Mouse (Mus musculus): ENCODE measurements around the gene Dclk1. TPM values are rescaled to one million over a fixed set of nuclear protein-coding genes. Genes with fewer than 3 reads are reported as not detected.

Dclk1 gene
- polyA plus RNA-seq, 1 experiment from 2014 or later, result 47.6 TPM

DNA sequence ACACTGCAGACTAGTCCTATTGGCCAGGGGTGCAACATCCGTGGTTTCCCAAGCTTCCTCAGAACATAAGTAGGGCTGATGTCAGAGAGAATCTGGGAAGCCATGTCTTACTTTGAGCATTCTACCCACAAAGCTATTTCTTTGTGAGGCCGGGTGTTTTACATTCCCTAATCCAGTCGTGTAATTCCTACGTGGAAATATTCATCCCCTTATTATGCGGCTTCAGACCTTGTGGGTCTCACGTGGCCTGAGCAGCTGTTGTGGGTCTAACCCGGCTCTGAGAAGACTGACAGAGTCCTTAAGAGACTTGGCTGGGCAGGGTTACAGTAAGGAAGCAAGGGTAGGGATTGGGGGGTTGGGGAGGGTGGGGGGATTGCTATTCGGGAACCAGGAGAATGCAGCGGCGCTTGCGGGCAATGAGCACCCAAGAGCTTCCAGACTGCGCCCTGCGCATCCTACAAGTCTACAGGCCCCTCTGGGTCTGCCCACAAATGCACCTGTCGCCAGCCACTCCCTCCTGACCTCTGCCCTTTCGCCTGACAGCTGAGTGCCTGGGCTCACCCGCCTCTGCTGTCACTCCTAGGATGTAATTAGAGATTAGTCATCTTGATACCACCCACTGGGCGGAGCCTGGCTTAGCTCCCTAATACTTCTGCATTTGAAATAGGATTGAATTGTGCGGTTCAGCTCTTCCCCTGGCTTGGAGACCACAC lies 15.5 kb upstream of the Dclk1 start:
- no peak overlapping the region for H3K27ac ChIP-seq
- H3K4me3 ChIP-seq, result peak overlapping the region; percentile 29
- peaks cover 17% of the 10 kb centered on the region; the same call in 1 of the 2 replicates for H3K27me3 ChIP-seq (ENCODE audit: poor library complexity, severe bottlenecking)
- H3K4me1 ChIP-seq, result peaks cover 14% of the 10 kb centered on the region
- DNase-seq (ENCODE audit: extremely low spot score, low spot score), result peak; percentile 36
- 25% methylated on average over 18 of the region's 18 CpGs for WGBS
- no peaks in the 10 kb centered on the region for H3K36me3 ChIP-seq (replicated peaks)
- H3K9me3 ChIP-seq, result peaks cover 6% of the 10 kb centered on the region; the same call in 1 of the 2 replicates

DNA sequence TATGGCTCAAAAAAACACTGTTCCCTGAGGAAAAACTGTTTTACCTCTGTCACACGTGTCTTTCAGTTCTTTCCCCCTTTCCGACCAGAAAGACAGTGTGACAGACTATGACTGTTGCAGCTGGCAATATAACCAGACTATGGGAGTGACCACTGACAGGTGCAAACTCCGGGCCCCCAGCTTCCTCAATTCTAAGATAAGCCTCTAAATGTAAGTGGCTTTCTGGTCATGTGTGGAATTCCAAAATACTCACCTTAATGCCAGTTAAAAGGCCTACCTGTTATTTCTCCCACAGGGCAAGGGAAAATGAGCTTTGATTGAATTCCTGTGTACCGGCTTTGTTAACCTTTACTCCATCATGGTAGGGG lies 15.0 kb upstream of the Dclk1 start:
- Histone ChIP-seq H3K4me1 (peaks cover 14% of the 10 kb centered on the region), H3K9me3 (peaks cover 5% of the 10 kb centered on the region; the same call in 1 of the 2 replicates), H3K27ac (no peak overlapping the region), H3K4me3 (peak overlapping the region; percentile 29; the same call in 1 of the 2 replicates), H3K36me3 (replicated peaks) (no peaks in the 10 kb centered on the region), H3K27me3 (ENCODE audit: poor library complexity, severe bottlenecking) (peaks cover 17% of the 10 kb centered on the region; the same call in 1 of the 2 replicates)
- DNase-seq (ENCODE audit: extremely low spot score, low spot score), result no peak
- WGBS, result 16% methylated on average over 4 of the region's 4 CpGs

DNA sequence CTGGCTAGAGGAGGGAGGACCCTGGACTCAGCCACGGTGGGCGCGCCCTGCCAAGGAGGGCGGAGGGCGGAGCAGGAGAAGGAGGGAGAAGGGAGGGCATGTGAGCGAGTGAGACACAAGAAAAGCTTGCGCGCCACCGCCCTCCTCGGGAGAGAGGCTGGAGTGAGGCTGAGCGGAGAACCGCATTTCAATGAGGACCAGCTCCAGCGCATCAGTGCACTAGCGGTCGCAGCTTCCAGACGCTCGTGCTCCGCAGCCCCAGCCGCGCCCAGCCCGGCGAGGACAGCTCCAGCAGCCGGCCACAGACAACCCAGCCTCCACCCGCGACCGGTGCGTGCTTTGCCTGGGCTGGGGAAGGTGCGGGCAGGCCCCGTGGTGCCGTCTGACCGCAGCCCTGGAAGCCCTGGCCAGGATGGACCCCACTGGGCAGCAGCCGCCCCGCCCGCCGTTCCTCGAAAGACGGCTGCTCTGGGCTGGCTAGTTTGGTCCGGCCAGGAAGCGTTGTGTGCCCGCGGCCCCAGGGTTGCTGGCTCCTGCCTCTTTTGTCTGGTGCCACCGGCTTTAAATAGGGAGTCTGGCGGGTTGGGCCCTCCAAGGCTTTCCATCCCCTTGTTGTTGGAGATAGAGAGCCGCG lies 375 bp downstream of the Dclk1 start:
- Histone ChIP-seq H3K27ac (peak overlapping the region; percentile 94), H3K4me1 (peaks cover 27% of the 10 kb centered on the region), H3K4me3 (peak overlapping the region; percentile 77), H3K9me3 (no peaks in the 10 kb centered on the region), H3K36me3 (replicated peaks) (peaks cover 7% of the 10 kb centered on the region), H3K27me3 (ENCODE audit: poor library complexity, severe bottlenecking) (peaks cover 26% of the 10 kb centered on the region)
- DNase-seq (ENCODE audit: extremely low spot score, low spot score), result peak; percentile 82
- WGBS, result under 1% methylated on average over 42 of the region's 45 CpGs

DNA sequence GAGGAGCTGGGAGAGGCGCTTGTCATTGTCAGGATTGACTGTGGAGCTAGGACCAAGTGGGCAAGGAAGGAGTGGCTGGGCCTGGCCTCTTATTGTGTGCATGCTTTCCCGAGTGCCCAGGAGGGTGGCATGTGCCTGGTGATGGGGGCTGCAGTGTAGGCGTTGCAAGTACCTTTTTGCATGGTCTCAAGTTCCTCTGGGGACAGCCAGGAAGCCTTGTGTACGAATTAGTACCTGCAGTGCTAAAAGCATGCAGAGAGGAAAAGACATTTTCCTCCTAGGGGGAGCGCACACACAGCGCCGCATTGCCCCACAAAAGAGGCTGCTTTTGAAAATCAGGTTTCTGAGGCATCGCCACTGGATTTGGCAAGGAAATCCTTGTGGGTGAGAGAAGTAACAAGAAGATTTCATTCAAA lies 900 bp downstream of the Dclk1 start:
- Histone ChIP-seq H3K4me3 (peak overlapping the region; percentile 77), H3K27ac (peak overlapping the region; percentile 94), H3K9me3 (no peaks in the 10 kb centered on the region), H3K36me3 (replicated peaks) (peaks cover 12% of the 10 kb centered on the region), H3K27me3 (ENCODE audit: poor library complexity, severe bottlenecking) (peaks cover 26% of the 10 kb centered on the region), H3K4me1 (peaks cover 27% of the 10 kb centered on the region)
- WGBS, result 3% methylated on average over 8 of the region's 8 CpGs
- no peak for DNase-seq (ENCODE audit: extremely low spot score, low spot score)

DNA sequence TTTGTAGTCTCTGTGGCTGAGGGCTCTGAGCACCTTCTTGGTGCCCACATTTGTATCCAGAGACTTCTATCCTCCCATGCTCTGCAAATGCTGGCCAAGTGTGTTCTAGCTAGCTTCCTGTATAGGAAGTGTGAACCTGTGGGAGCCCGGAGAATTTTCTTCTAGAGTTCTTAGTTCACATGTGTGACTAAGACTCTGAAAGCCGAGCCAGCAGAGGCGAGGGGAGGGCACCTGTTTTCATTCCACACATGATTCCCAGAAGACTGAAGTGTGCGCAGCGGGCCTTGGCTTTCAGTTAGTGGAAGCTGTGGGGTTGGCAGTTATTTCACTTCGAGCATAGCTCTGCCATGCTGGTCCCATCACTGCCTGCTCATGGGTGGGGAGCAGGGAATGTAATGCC lies 1.9 kb downstream of the Dclk1 start:
- Histone ChIP-seq H3K9me3 (no peaks in the 10 kb centered on the region), H3K36me3 (replicated peaks) (peaks cover 22% of the 10 kb centered on the region), H3K27ac (no peak overlapping the region), H3K4me1 (peaks cover 27% of the 10 kb centered on the region), H3K4me3 (peak overlapping the region; percentile 77; the same call in 1 of the 2 replicates), H3K27me3 (ENCODE audit: poor library complexity, severe bottlenecking) (peaks cover 26% of the 10 kb centered on the region)
- DNase-seq (ENCODE audit: extremely low spot score, low spot score), result no peak
- 86% methylated on average over 6 of the region's 6 CpGs for WGBS

DNA sequence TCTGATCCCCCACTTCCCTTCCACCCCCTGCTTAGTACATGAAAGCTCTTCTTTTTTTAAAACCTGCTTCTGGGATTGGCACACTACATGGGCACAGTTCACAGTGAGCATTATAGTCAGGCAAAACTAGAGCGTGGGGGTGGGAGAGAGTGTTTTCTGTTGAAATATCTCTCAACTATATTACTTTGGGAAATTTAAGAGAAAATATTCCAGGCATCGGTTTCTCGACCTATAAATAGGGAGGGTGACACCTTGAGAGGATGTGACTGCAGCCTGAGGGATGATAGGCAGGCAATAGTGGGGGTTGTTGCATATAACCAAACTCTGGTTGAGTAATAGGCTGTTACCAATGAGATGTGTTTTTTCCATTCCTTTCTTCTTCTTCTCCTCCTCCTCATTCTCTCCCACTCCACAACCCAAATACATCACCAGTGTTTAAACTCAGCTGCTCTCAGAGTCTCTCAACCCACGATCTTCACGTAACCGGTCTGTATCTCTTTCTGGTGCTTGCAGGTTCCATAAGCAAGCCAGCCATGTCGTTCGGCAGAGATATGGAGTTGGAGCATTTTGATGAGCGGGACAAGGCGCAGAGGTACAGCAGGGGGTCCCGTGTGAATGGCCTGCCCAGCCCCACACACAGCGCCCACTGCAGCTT lies 4.6 kb downstream of the Dclk1 start:
- Histone ChIP-seq H3K36me3 (replicated peaks) (peaks cover 23% of the 10 kb centered on the region), H3K4me1 (peaks cover 25% of the 10 kb centered on the region), H3K9me3 (no peaks in the 10 kb centered on the region), H3K27ac (no peak overlapping the region), H3K27me3 (ENCODE audit: poor library complexity, severe bottlenecking) (peaks cover 23% of the 10 kb centered on the region), H3K4me3 (no peak overlapping the region)
- no peak for DNase-seq (ENCODE audit: extremely low spot score, low spot score)
- WGBS, result 90% methylated on average over 12 of the region's 12 CpGs

DNA sequence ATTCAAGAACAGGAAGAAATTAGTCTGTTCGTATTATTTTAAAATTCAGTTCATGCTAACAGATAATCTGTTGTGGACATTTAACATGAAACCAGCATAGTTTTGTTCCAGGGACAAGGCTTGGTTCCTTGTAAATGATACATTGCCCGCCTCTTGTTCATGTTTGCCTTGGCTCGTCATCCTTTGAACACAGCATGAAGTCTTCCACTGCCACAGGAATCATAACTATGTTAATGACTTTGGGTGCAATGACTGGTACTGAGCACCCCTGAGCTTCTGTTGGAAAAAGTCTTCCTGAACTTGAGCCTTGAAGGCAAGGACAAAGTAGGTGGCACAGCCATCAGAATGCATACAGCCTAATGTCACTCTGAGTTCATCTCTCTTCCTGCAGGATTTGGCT lies 5.9 kb downstream of the Dclk1 start:
- peaks cover 17% of the 10 kb centered on the region for H3K27me3 ChIP-seq (ENCODE audit: poor library complexity, severe bottlenecking)
- WGBS, result 84% methylated on average over 3 of the region's 3 CpGs
- no peak overlapping the region for H3K4me3 ChIP-seq
- peaks cover 12% of the 10 kb centered on the region for H3K4me1 ChIP-seq
- H3K36me3 ChIP-seq (replicated peaks), result peaks cover 24% of the 10 kb centered on the region
- H3K9me3 ChIP-seq, result no peaks in the 10 kb centered on the region
- DNase-seq (ENCODE audit: extremely low spot score, low spot score), result no peak
- H3K27ac ChIP-seq, result no peak overlapping the region

DNA sequence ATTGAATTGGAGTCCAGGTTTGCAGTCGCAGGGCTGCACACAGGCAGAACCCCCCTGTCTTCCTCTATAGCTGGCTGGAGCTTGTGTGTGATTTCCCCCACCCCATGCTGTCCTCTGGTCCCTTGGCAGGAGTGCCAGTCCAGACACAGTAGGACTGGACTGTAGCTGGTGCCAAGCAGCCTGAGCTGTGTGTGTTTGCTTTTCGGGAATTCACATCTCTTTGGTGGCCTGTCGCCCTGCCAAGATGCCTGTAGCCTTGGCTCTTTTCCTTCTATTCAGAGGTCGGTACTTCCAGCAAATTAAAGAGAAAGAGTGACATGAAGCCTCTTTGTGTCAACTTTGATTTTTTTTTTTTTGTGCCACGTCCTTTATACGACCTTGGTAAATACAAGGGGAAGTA lies 6.3 kb downstream of the Dclk1 start:
- H3K4me3 ChIP-seq, result no peak overlapping the region
- no peaks in the 10 kb centered on the region for H3K9me3 ChIP-seq
- peaks cover 28% of the 10 kb centered on the region for H3K36me3 ChIP-seq (replicated peaks)
- no peak for DNase-seq (ENCODE audit: extremely low spot score, low spot score)
- H3K27ac ChIP-seq, result no peak overlapping the region
- H3K4me1 ChIP-seq, result peaks cover 8% of the 10 kb centered on the region
- WGBS, result 89% methylated on average over 6 of the region's 6 CpGs
- H3K27me3 ChIP-seq (ENCODE audit: poor library complexity, severe bottlenecking), result peaks cover 13% of the 10 kb centered on the region

DNA sequence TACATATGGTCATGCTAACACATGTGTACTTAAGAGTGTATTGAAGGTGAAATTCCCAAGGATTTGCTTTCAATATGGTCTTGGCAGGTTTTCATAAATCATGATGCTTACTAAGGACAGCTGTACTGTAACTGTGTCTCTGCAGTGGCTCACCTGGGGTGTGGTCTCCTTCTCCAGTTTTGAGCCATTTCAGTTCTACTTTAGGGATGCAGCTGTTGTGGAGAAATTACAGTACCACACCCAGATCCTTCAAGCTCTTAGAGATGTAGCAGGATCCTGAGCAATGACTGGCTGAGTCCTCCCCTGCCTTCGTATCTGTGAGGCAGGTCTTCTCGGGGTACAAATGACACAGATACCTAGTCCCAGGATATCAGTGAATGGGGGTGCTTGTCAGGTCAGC lies 8.5 kb downstream of the Dclk1 start:
- peaks cover 30% of the 10 kb centered on the region for H3K36me3 ChIP-seq (replicated peaks)
- WGBS, result 83% methylated on average over 2 of the region's 2 CpGs

DNA sequence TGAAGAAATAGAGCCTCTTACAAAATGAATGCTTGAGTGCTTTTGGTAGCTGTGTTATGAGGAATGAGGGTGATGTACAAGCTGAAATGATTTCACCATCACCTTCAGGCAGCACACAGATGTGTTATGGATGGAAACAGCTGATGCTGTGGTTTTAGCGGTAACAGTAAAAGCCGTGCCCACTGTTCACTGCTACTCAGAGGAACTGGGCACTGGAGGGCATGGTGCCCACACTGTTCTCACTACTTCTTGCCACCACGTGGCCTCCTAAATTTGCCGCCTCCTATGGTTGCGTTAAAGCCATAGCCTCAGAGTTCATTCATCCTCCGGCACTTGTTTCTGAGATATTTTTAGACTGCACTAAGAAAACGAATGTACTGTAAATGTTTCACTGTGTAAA lies 18.0 kb downstream of the Dclk1 start:
- no peaks in the 10 kb centered on the region for H3K9me3 ChIP-seq
- H3K4me1 ChIP-seq, result no peaks in the 10 kb centered on the region
- peaks cover 12% of the 10 kb centered on the region for H3K36me3 ChIP-seq (replicated peaks)
- no peak overlapping the region for H3K27ac ChIP-seq
- no peak for DNase-seq (ENCODE audit: extremely low spot score, low spot score)
- no peaks in the 10 kb centered on the region for H3K27me3 ChIP-seq (ENCODE audit: poor library complexity, severe bottlenecking)
- H3K4me3 ChIP-seq, result no peak overlapping the region
- 91% methylated on average over 7 of the region's 7 CpGs for WGBS

More for the DNA sequence above, 8.5 kb downstream of the Dclk1 start:
- H3K27me3 ChIP-seq (ENCODE audit: poor library complexity, severe bottlenecking), result no peaks in the 10 kb centered on the region
- no peaks in the 10 kb centered on the region for H3K4me1 ChIP-seq
- H3K27ac ChIP-seq, result no peak overlapping the region
- DNase-seq (ENCODE audit: extremely low spot score, low spot score), result no peak
- no peaks in the 10 kb centered on the region for H3K9me3 ChIP-seq
- H3K4me3 ChIP-seq, result no peak overlapping the region

DNA sequence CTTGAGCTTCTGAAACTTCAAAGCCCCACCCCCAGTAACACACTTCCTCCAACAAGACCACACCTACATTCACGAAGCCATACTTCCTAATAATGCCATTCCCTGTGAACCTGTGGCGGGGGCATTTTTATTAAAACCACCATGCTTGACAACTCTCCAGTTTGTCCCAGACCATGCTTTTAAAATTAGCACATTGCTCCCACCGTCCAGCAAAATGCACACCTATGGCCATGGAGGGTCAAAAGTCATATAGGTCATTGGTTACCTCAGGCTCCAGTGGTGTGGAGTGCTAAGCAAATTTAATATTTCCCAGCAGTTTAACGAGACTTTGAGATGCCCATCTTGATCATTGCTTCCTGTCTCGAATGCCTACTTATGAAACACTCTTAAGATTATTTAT lies 23.9 kb downstream of the Dclk1 start:
- H3K4me3 ChIP-seq, result no peak overlapping the region
- H3K36me3 ChIP-seq (replicated peaks), result peaks cover 3% of the 10 kb centered on the region; the same call in 1 of the 2 replicates
- no peaks in the 10 kb centered on the region for H3K9me3 ChIP-seq
- WGBS, result 92% methylated on average over 5 of the region's 5 CpGs
- peaks cover 9% of the 10 kb centered on the region for H3K4me1 ChIP-seq
- H3K27me3 ChIP-seq (ENCODE audit: poor library complexity, severe bottlenecking), result no peaks in the 10 kb centered on the region
- no peak for DNase-seq (ENCODE audit: extremely low spot score, low spot score)
- H3K27ac ChIP-seq, result no peak overlapping the region

DNA sequence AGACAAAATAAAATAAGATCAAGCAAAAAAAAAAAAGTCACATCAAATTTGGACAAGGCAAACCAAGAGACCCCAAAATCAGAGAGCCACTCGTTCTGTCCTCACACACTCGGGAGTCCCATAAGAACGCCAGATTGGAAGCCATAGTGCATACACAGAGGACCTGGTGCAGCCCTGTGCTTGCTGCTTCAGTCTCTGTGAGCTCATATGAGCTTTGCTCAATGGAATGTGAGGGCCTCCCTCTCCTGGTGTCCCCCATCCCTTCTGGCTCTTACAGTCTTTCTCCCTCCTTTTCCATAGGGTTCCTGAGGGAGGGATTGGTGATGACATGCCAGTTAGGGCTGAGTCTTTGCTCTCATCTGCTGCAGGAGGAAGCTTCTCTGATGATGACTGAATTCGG lies 27.6 kb downstream of the Dclk1 start:
- H3K9me3 ChIP-seq, result no peaks in the 10 kb centered on the region
- WGBS, result 85% methylated on average over 4 of the region's 4 CpGs
- DNase-seq (ENCODE audit: extremely low spot score, low spot score), result no peak
- H3K4me3 ChIP-seq, result no peak overlapping the region
- no peak overlapping the region for H3K27ac ChIP-seq
- peaks cover 10% of the 10 kb centered on the region for H3K4me1 ChIP-seq
- H3K27me3 ChIP-seq (ENCODE audit: poor library complexity, severe bottlenecking), result no peaks in the 10 kb centered on the region
- peaks cover 3% of the 10 kb centered on the region; the same call in 1 of the 2 replicates for H3K36me3 ChIP-seq (replicated peaks)

DNA sequence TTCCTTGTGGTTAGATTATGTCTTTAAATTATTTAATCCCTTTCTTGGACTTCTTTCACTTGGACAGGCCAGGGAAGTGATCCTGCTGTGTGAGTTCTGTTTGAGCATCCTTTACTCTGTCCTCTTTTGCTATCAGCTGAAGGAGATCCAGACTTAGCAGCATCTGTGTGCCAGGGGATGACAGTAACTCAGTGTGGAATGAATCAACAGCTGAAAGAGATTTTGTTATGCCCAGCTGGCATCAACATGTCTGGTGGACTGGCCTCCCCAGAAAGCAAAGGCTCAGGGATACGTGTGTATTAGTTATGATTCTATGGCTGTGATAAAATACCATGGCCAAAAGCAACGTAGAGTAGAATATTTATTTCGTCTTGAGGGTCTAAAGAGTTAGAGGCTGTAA lies 28.2 kb downstream of the Dclk1 start:
- Histone ChIP-seq H3K27me3 (ENCODE audit: poor library complexity, severe bottlenecking) (no peaks in the 10 kb centered on the region), H3K36me3 (replicated peaks) (peaks cover 3% of the 10 kb centered on the region; the same call in 1 of the 2 replicates), H3K4me3 (no peak overlapping the region), H3K4me1 (peaks cover 10% of the 10 kb centered on the region), H3K9me3 (no peaks in the 10 kb centered on the region), H3K27ac (no peak overlapping the region)
- DNase-seq (ENCODE audit: extremely low spot score, low spot score), result no peak
- WGBS, result 91% methylated on average over 3 of the region's 3 CpGs
